Mouse (Mus musculus): ENCODE results near the gene Ccp110. TPM values are rescaled to one million over a fixed set of nuclear protein-coding genes. Genes with fewer than 3 reads are reported as not detected.

The Ccp110 gene
- polyA plus RNA-seq, 1 experiment: 3.8 TPM

GRCm38 (mm10) chr7:118689088-118689487, 23.3 kb upstream of the Ccp110 start:
- no peak overlapping the region for H3ac ChIP-seq (ENCODE audit: control insufficient read depth, insufficient read length, low read depth)
- peaks cover 6% of the 10 kb centered on the region for H3K36me3 ChIP-seq (ENCODE audit: control insufficient read depth, insufficient read depth)
- H3K79me3 ChIP-seq (ENCODE audit: low read depth): no peaks in the 10 kb centered on the region
- no peak for TF ChIP-seq MAX (IDR thresholded peaks at IDR 0.05)
- TF ChIP-seq MYOG (IDR thresholded peaks at IDR 0.05; ENCODE audit: control insufficient read depth, extremely low read depth, insufficient read length): no peak
- no peak for TF ChIP-seq USF1 (IDR thresholded peaks at IDR 0.05; ENCODE audit: low read depth)
- TF ChIP-seq CTCF (IDR thresholded peaks at IDR 0.05; ENCODE audit: control insufficient read depth, insufficient read depth, insufficient read length): no peak
- no peaks in the 10 kb centered on the region for H3K27me3 ChIP-seq (ENCODE audit: control insufficient read depth, insufficient read depth, insufficient read length)
- H3K4me3 ChIP-seq (ENCODE audit: insufficient read depth, poor library complexity, severe bottlenecking): no peak overlapping the region
- no peaks in the 10 kb centered on the region for H3K79me2 ChIP-seq (ENCODE audit: control insufficient read depth, insufficient read depth)

- H3K27me3 ChIP-seq (ENCODE audit: control insufficient read depth, insufficient read depth, insufficient read length): no peaks in the 10 kb centered on the region
- H3K79me2 ChIP-seq (ENCODE audit: control insufficient read depth, insufficient read depth): no peaks in the 10 kb centered on the region
- no peaks in the 10 kb centered on the region for H3K79me3 ChIP-seq (ENCODE audit: low read depth)
- peaks cover 6% of the 10 kb centered on the region for H3K36me3 ChIP-seq (ENCODE audit: control insufficient read depth, insufficient read depth)
- H3ac ChIP-seq (ENCODE audit: control insufficient read depth, insufficient read length, low read depth): no peak overlapping the region
- TF ChIP-seq MAX (IDR thresholded peaks at IDR 0.05) (no peak), USF1 (IDR thresholded peaks at IDR 0.05; ENCODE audit: low read depth) (no peak), MYOD1 (IDR thresholded peaks at IDR 0.05; ENCODE audit: control insufficient read depth, insufficient read length, low read depth) (no peak), CEBPB (IDR thresholded peaks at IDR 0.05; ENCODE audit: low read depth) (no peak), FOSL1 (IDR thresholded peaks at IDR 0.05; ENCODE audit: insufficient read depth, low read length, poor library complexity, severe bottlenecking) (no peak), MYOG (IDR thresholded peaks at IDR 0.05; ENCODE audit: control insufficient read depth, extremely low read depth, insufficient read length) (no peak), CTCF (IDR thresholded peaks at IDR 0.05; ENCODE audit: control insufficient read depth, insufficient read depth, insufficient read length) (no peak)
- no peak overlapping the region for H3K4me3 ChIP-seq (ENCODE audit: insufficient read depth, poor library complexity, severe bottlenecking)
Measured at GRCm38 (mm10) chr7:118691287-118691686, 21.1 kb upstream of the Ccp110 start.

- no peaks in the 10 kb centered on the region for H3K27me3 ChIP-seq (ENCODE audit: control insufficient read depth, insufficient read depth, insufficient read length)
- no peaks in the 10 kb centered on the region for H3K79me2 ChIP-seq (ENCODE audit: control insufficient read depth, insufficient read depth)
- H3K4me3 ChIP-seq (ENCODE audit: insufficient read depth, poor library complexity, severe bottlenecking): no peak overlapping the region
- H3ac ChIP-seq (ENCODE audit: control insufficient read depth, insufficient read length, low read depth): no peak overlapping the region
- no peak for TF ChIP-seq CEBPB (IDR thresholded peaks at IDR 0.05; ENCODE audit: low read depth)
- TF ChIP-seq FOSL1 (IDR thresholded peaks at IDR 0.05; ENCODE audit: insufficient read depth, low read length, poor library complexity, severe bottlenecking): no peak
- TF ChIP-seq MYOD1 (IDR thresholded peaks at IDR 0.05; ENCODE audit: control insufficient read depth, insufficient read length, low read depth): no peak
- TF ChIP-seq CTCF (IDR thresholded peaks at IDR 0.05; ENCODE audit: control insufficient read depth, insufficient read depth, insufficient read length): no peak
- no peak for TF ChIP-seq MYOG (IDR thresholded peaks at IDR 0.05; ENCODE audit: control insufficient read depth, extremely low read depth, insufficient read length)
- TF ChIP-seq MAX (IDR thresholded peaks at IDR 0.05): no peak
- no peak for TF ChIP-seq USF1 (IDR thresholded peaks at IDR 0.05; ENCODE audit: low read depth)
- H3K36me3 ChIP-seq (ENCODE audit: control insufficient read depth, insufficient read depth): peaks cover 8% of the 10 kb centered on the region
- peaks cover 2% of the 10 kb centered on the region for H3K79me3 ChIP-seq (ENCODE audit: low read depth)
Measured at GRCm38 (mm10) chr7:118696146-118696545, 16.2 kb upstream of the Ccp110 start.

GRCm38 (mm10) chr7:118697168-118697567, 15.2 kb upstream of the Ccp110 start:
- Histone ChIP-seq H3K36me3 (ENCODE audit: control insufficient read depth, insufficient read depth) (peaks cover 3% of the 10 kb centered on the region), H3K4me3 (ENCODE audit: insufficient read depth, poor library complexity, severe bottlenecking) (no peak overlapping the region), H3K27me3 (ENCODE audit: control insufficient read depth, insufficient read depth, insufficient read length) (no peaks in the 10 kb centered on the region), H3ac (ENCODE audit: control insufficient read depth, insufficient read length, low read depth) (no peak overlapping the region), H3K79me3 (ENCODE audit: low read depth) (peaks cover 4% of the 10 kb centered on the region), H3K79me2 (ENCODE audit: control insufficient read depth, insufficient read depth) (peaks cover 9% of the 10 kb centered on the region)
- peak; percentile 76 for TF ChIP-seq MYOD1 (IDR thresholded peaks at IDR 0.05; ENCODE audit: control insufficient read depth, insufficient read length, low read depth)
- no peak for TF ChIP-seq MYOG (IDR thresholded peaks at IDR 0.05; ENCODE audit: control insufficient read depth, extremely low read depth, insufficient read length)
- peak; percentile 13 for TF ChIP-seq FOSL1 (IDR thresholded peaks at IDR 0.05; ENCODE audit: insufficient read depth, low read length, poor library complexity, severe bottlenecking)

- Histone ChIP-seq H3K36me3 (ENCODE audit: control insufficient read depth, insufficient read depth) (peaks cover 3% of the 10 kb centered on the region), H3ac (ENCODE audit: control insufficient read depth, insufficient read length, low read depth) (no peak overlapping the region), H3K79me2 (ENCODE audit: control insufficient read depth, insufficient read depth) (peaks cover 24% of the 10 kb centered on the region), H3K79me3 (ENCODE audit: low read depth) (peaks cover 4% of the 10 kb centered on the region), H3K27me3 (ENCODE audit: control insufficient read depth, insufficient read depth, insufficient read length) (no peaks in the 10 kb centered on the region), H3K4me3 (ENCODE audit: insufficient read depth, poor library complexity, severe bottlenecking) (no peak overlapping the region)
- peak; percentile 62 for TF ChIP-seq CEBPB (IDR thresholded peaks at IDR 0.05; ENCODE audit: low read depth)
- no peak for TF ChIP-seq MYOG (IDR thresholded peaks at IDR 0.05; ENCODE audit: control insufficient read depth, extremely low read depth, insufficient read length)
Measured at GRCm38 (mm10) chr7:118698882-118699281, 13.5 kb upstream of the Ccp110 start.

DNA sequence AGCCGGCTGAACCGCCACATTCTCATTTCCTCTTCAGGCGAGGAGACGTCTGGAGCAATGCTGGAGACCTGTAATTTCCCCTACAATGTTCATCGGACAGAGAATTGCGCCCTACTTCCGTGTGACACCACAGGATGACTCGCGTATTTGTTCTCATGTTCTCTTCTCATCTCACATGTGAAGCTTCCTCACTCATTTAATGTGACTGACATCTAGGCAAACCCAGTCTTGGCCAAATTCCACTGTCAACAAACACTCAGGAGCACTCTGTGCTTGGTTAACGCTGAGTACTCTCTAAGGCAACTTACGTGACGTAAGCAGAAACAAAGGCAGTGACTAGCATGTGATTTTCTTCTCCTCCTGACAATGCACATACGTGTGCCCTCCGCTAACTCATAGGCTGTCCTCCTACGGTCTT, 9.2 kb upstream of the Ccp110 start:
- Histone ChIP-seq H3K4me3 (ENCODE audit: insufficient read depth, poor library complexity, severe bottlenecking) (no peak overlapping the region), H3K79me3 (ENCODE audit: low read depth) (peaks cover 9% of the 10 kb centered on the region), H3K36me3 (ENCODE audit: control insufficient read depth, insufficient read depth) (no peaks in the 10 kb centered on the region), H3ac (ENCODE audit: control insufficient read depth, insufficient read length, low read depth) (no peak overlapping the region), H3K27me3 (ENCODE audit: control insufficient read depth, insufficient read depth, insufficient read length) (no peaks in the 10 kb centered on the region), H3K79me2 (ENCODE audit: control insufficient read depth, insufficient read depth) (peaks cover 38% of the 10 kb centered on the region)
- TF ChIP-seq CTCF (IDR thresholded peaks at IDR 0.05; ENCODE audit: control insufficient read depth, insufficient read depth, insufficient read length): no peak
- no peak for TF ChIP-seq CEBPB (IDR thresholded peaks at IDR 0.05; ENCODE audit: low read depth)
- no peak for TF ChIP-seq USF1 (IDR thresholded peaks at IDR 0.05; ENCODE audit: low read depth)
- TF ChIP-seq MYOG (IDR thresholded peaks at IDR 0.05; ENCODE audit: control insufficient read depth, extremely low read depth, insufficient read length): no peak
- TF ChIP-seq FOSL1 (IDR thresholded peaks at IDR 0.05; ENCODE audit: insufficient read depth, low read length, poor library complexity, severe bottlenecking): no peak
- no peak for TF ChIP-seq MYOD1 (IDR thresholded peaks at IDR 0.05; ENCODE audit: control insufficient read depth, insufficient read length, low read depth)
- no peak for TF ChIP-seq MAX (IDR thresholded peaks at IDR 0.05)

Data from C2C12 (cell line).